Mouse (Mus musculus): ENCODE results near the gene 2410004P03Rik. TPM values are rescaled to one million over a fixed set of nuclear protein-coding genes. Genes with fewer than 3 reads are reported as not detected.

Gene 2410004P03Rik
- polyA plus RNA-seq (2017; shearing (Covaris generic)): 2.5 TPM

DNA sequence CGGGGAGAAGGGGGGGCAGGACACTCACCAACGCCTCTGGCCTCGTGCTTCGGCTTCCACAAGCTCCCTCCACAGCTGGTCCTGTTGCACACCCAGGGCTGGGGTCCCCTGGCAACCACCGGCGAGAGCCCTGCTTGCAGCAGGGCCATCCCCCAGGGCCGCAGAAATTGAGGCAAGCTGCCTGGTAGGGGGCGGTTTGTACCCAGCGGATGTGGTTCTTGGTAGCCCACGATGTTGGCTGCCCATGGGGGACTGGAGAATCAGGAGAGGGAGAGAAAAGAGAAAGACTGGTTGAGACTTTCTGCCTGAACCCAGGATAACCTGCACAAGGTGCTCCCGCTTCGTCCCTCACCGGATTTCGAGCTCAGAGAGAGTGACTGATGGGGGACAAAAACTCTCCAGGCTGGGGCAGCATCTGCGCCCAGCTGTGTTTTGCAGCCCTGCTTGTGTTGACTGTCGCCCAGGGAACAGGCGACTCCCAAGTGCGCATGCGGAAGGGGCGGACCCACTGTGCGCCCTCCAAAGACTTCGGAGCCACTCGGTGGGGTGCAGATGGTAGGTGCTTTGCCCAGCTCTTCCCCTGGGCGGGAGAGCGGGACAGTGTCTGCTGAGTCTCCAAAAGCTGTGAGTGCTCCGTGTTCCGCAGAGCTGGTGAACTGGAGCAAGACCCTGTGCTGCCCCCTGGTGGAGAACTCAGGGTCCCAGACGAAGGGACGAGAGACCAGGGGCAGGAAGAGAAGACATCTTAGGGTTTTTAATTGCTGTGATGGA is at the start of gene 2410004P03Rik:
Gene 2410004P03Rik (minus strand): TSS at position 628 of the 771 bp plus-strand sequence.

GRCm38 (mm10) chr12:16999739-17000497 is 11.6 kb downstream of the 2410004P03Rik start, which contains the start of gene Pqlc3:
Pqlc3 (minus strand) TSS chr12:17000408.

Other genes with a start within 250 kb of the 2410004P03Rik start
- not detected for gene Greb1, start 210.8 kb downstream of the 2410004P03Rik start, polyA plus RNA-seq (2017; shearing (Covaris generic))
- gene E2f6, start 200.8 kb downstream of the 2410004P03Rik start, polyA plus RNA-seq (2017; shearing (Covaris generic)): 4.0 TPM
- 8.9 TPM for gene Rock2, start 116.8 kb downstream of the 2410004P03Rik start, polyA plus RNA-seq (2017; shearing (Covaris generic))
- gene Pqlc3, start 11.3 kb downstream of the 2410004P03Rik start, polyA plus RNA-seq (2017; shearing (Covaris generic)): 69.7 TPM
- gene Kcnf1, start 165.2 kb upstream of the 2410004P03Rik start, polyA plus RNA-seq (2017; shearing (Covaris generic)): 0.24 TPM